Mouse (Mus musculus) MEL (cell line): ENCODE results near the gene Ap1m1. TPM values are rescaled to one million over a fixed set of nuclear protein-coding genes. Genes with fewer than 3 reads are reported as not detected.

Source experiments
- DNase-seq: peaks from one replicate; pipeline ENCODE4 v3.0.0; 2011; ENCODE audit warnings: low read depth, low spot score
- H3K27ac ChIP-seq: 2 replicates; pipeline ENCODE4 v1.5.1; 2012; ENCODE audit warnings: low read depth, mild to moderate bottlenecking, control low read depth, low read length, moderate library complexity; ENCODE audit not compliant: control insufficient read depth
- H3K27me3 ChIP-seq, 2 experiments: fragments of 150-350 bp in 1 of 2; sonication (generic) in 1 of 2; 2 replicates each; pipeline ENCODE4 v1.6.1; 2012; ENCODE audit warnings: low read length in 2 of 2, mild to moderate bottlenecking in 2 of 2, improper control_type of control experiment in 1 of 2, moderate library complexity in 1 of 2; ENCODE audit not compliant: insufficient read depth in 2 of 2, control insufficient read depth in 1 of 2
- H3K36me3 ChIP-seq, 2 experiments: 2 replicates each; pipeline ENCODE4 v1.6.1; 2012 to 2014; ENCODE audit warnings: low read length in 2 of 2, improper control_type of control experiment in 1 of 2, inconsistent platforms in 1 of 2, mild to moderate bottlenecking in 1 of 2; ENCODE audit not compliant: insufficient read depth in 2 of 2, control insufficient read depth in 1 of 2
- H3K4me1 ChIP-seq, 2 experiments: fragments of 150-350 bp in 1 of 2; sonication (generic) in 1 of 2; 2 replicates each; pipeline ENCODE4 v1.6.1; 2012; ENCODE audit warnings: low read length in 2 of 2, improper control_type of control experiment in 1 of 2, mild to moderate bottlenecking in 1 of 2; ENCODE audit not compliant: insufficient read depth in 2 of 2, control insufficient read depth in 1 of 2
- H3K4me3 ChIP-seq, 2 experiments: fragments of 150-350 bp in 1 of 2; sonication (generic) in 1 of 2; 2 replicates each; pipeline ENCODE4 v1.5.1; 2012; ENCODE audit warnings: low read depth in 2 of 2, low read length in 2 of 2, mild to moderate bottlenecking in 2 of 2, moderate library complexity in 2 of 2, control low read depth in 1 of 2, improper control_type of control experiment in 1 of 2; ENCODE audit not compliant: control insufficient read depth in 1 of 2, insufficient read depth in 1 of 2
- H3K79me2 ChIP-seq: 2 replicates; pipeline ENCODE4 v1.6.1; 2012; ENCODE audit warnings: mild to moderate bottlenecking, low read length, moderate library complexity; ENCODE audit not compliant: control insufficient read depth, poor library complexity, insufficient read depth
- H3K9ac ChIP-seq: 2 replicates; pipeline ENCODE4 v1.6.1; 2012; ENCODE audit warnings: low read depth, mild to moderate bottlenecking, control low read depth, low read length, moderate library complexity; ENCODE audit not compliant: control insufficient read depth, poor library complexity, severe bottlenecking
- H3K9me3 ChIP-seq: fragments of 150-350 bp; sonication (generic); replicated peaks from 2 replicates; pipeline ENCODE4 v1.6.1; 2012; ENCODE audit warnings: mild to moderate bottlenecking, low read length, improper control_type of control experiment, moderate library complexity; ENCODE audit not compliant: insufficient read depth
- BHLHE40 ChIP-seq: IDR thresholded peaks from 2 replicates; pipeline ENCODE4 v1.6.1; 2012; ENCODE audit warnings: low read depth, mild to moderate bottlenecking, inconsistent platforms, low read length, improper control_type of control experiment, borderline replicate concordance
- CHD2 ChIP-seq: IDR thresholded peaks from 2 replicates; pipeline ENCODE4 v1.6.1; 2011; ENCODE audit warnings: low read length, improper control_type of control experiment
- CTCF ChIP-seq, 3 experiments: IDR thresholded peaks in 2 of 3; conservative IDR thresholded peaks in 1 of 3; 2 replicates each; pipeline ENCODE4 v1.5.1; 2011 to 2012; ENCODE audit warnings: low read length in 3 of 3, low read depth in 2 of 3, mild to moderate bottlenecking in 2 of 3, improper control_type of control experiment in 1 of 3, inconsistent platforms in 1 of 3, mixed read lengths in 1 of 3, moderate library complexity in 1 of 3; ENCODE audit not compliant: control insufficient read depth in 1 of 3, insufficient read depth in 1 of 3, poor library complexity in 1 of 3, severe bottlenecking in 1 of 3
- E2F4 ChIP-seq: IDR thresholded peaks from 2 replicates; pipeline ENCODE4 v1.6.1; 2011; ENCODE audit warnings: low read depth, low read length, improper control_type of control experiment, borderline replicate concordance
- EP300 ChIP-seq, 2 experiments: IDR thresholded peaks; 2 replicates each; pipeline ENCODE4 v1.6.1; 2011; ENCODE audit warnings: improper control_type of control experiment in 2 of 2, low read length in 2 of 2, low read depth in 1 of 2, mild to moderate bottlenecking in 1 of 2
- ETS1 ChIP-seq: IDR thresholded peaks from 2 replicates; pipeline ENCODE4 v1.6.1; 2012; ENCODE audit warnings: low read depth, mild to moderate bottlenecking, inconsistent platforms, low read length, improper control_type of control experiment, moderate library complexity
- GABPA ChIP-seq: IDR thresholded peaks from 2 replicates; pipeline ENCODE4 v1.6.1; 2012; ENCODE audit warnings: low read depth, mild to moderate bottlenecking, inconsistent platforms, low read length, improper control_type of control experiment, moderate library complexity
- GATA1 ChIP-seq: IDR thresholded peaks from 2 replicates; pipeline ENCODE4 v1.6.1; 2011; ENCODE audit warnings: low read depth, low read length, improper control_type of control experiment
- JUND ChIP-seq: IDR thresholded peaks from 2 replicates; pipeline ENCODE4 v1.6.1; 2011; ENCODE audit warnings: low read depth, mild to moderate bottlenecking, improper control_type of control experiment, low read length
- MAFK ChIP-seq: IDR thresholded peaks from 2 replicates; pipeline ENCODE4 v1.6.1; 2011; ENCODE audit warnings: low read depth, mild to moderate bottlenecking, low read length, improper control_type of control experiment, borderline replicate concordance
- MAZ ChIP-seq: IDR thresholded peaks from 2 replicates; pipeline ENCODE4 v1.6.1; 2012; ENCODE audit warnings: low read depth, mild to moderate bottlenecking, inconsistent platforms, low read length, improper control_type of control experiment
- MEF2A ChIP-seq: IDR thresholded peaks from 2 replicates; pipeline ENCODE4 v1.6.1; 2014; ENCODE audit warnings: low read depth, mild to moderate bottlenecking, inconsistent platforms, low read length, improper control_type of control experiment; ENCODE audit not compliant: poor library complexity, insufficient replicate concordance, severe bottlenecking; ENCODE audit errors: extremely low read depth
- MXI1 ChIP-seq: IDR thresholded peaks from 2 replicates; pipeline ENCODE4 v1.6.1; 2011; ENCODE audit warnings: mild to moderate bottlenecking, low read depth, low read length, improper control_type of control experiment
- MYB ChIP-seq: IDR thresholded peaks from 2 replicates; pipeline ENCODE4 v1.6.1; 2011; ENCODE audit warnings: mild to moderate bottlenecking, low read depth, low read length, improper control_type of control experiment
- MYC ChIP-seq: IDR thresholded peaks from 2 replicates; pipeline ENCODE4 v1.6.1; 2011; ENCODE audit warnings: low read depth, mild to moderate bottlenecking, low read length, improper control_type of control experiment, moderate library complexity
- NELFE ChIP-seq: IDR thresholded peaks from 2 replicates; pipeline ENCODE4 v1.6.1; 2011; ENCODE audit warnings: low read depth, low read length, improper control_type of control experiment
- NRF1 ChIP-seq: IDR thresholded peaks from 2 replicates; pipeline ENCODE4 v1.6.1; 2014; ENCODE audit warnings: low read depth, mild to moderate bottlenecking, inconsistent platforms, low read length, improper control_type of control experiment, moderate library complexity; ENCODE audit not compliant: poor library complexity, insufficient read depth, severe bottlenecking
- POLR2A ChIP-seq, 2 experiments: IDR thresholded peaks; 2 replicates each; pipeline ENCODE4 v1.6.1; 2011 to 2012; ENCODE audit warnings: low read length in 2 of 2, mild to moderate bottlenecking in 2 of 2, control low read depth in 1 of 2, improper control_type of control experiment in 1 of 2, low read depth in 1 of 2, moderate library complexity in 1 of 2; ENCODE audit not compliant: control insufficient read depth in 1 of 2, insufficient read depth in 1 of 2, poor library complexity in 1 of 2
- POLR2AphosphoS2 ChIP-seq: IDR thresholded peaks from 2 replicates; pipeline ENCODE4 v1.6.1; 2011; ENCODE audit warnings: low read length, improper control_type of control experiment
- POLR2AphosphoS5 ChIP-seq: IDR thresholded peaks from 2 replicates; pipeline ENCODE4 v1.6.1; 2012; ENCODE audit warnings: low read depth, borderline replicate concordance, mild to moderate bottlenecking, inconsistent platforms, low read length, moderate library complexity, mixed read lengths
- RAD21 ChIP-seq: IDR thresholded peaks from 2 replicates; pipeline ENCODE4 v1.6.1; 2011; ENCODE audit warnings: mild to moderate bottlenecking, low read depth, low read length, improper control_type of control experiment
- RCOR1 ChIP-seq: IDR thresholded peaks from 2 replicates; pipeline ENCODE4 v1.6.1; 2012; ENCODE audit warnings: low read depth, mild to moderate bottlenecking, inconsistent platforms, low read length, improper control_type of control experiment
- SIN3A ChIP-seq: IDR thresholded peaks from 2 replicates; pipeline ENCODE4 v1.6.1; 2012; ENCODE audit warnings: low read length, improper control_type of control experiment, inconsistent platforms
- SMC3 ChIP-seq: IDR thresholded peaks from 2 replicates; pipeline ENCODE4 v1.6.1; 2011; ENCODE audit warnings: low read depth, low read length, improper control_type of control experiment
- TAL1 ChIP-seq: IDR thresholded peaks from 2 replicates; pipeline ENCODE4 v1.6.1; 2012; ENCODE audit warnings: mild to moderate bottlenecking, inconsistent platforms, low read length, moderate library complexity, mixed read lengths
- TCF12 ChIP-seq: IDR thresholded peaks from 2 replicates; pipeline ENCODE4 v1.6.1; 2014; ENCODE audit warnings: low read depth, mild to moderate bottlenecking, inconsistent platforms, low read length, improper control_type of control experiment, moderate library complexity
- USF1 ChIP-seq: IDR thresholded peaks from 2 replicates; pipeline ENCODE4 v1.6.1; 2014; ENCODE audit warnings: low read depth, mild to moderate bottlenecking, inconsistent platforms, low read length, improper control_type of control experiment, moderate library complexity
- USF2 ChIP-seq, 2 experiments: IDR thresholded peaks; 2 replicates each; pipeline ENCODE4 v1.6.1; 2011 to 2012; ENCODE audit warnings: improper control_type of control experiment in 2 of 2, low read length in 2 of 2, borderline replicate concordance in 1 of 2, inconsistent platforms in 1 of 2, low read depth in 1 of 2, mild to moderate bottlenecking in 1 of 2; ENCODE audit not compliant: insufficient read depth in 1 of 2
- ZC3H11A ChIP-seq: IDR thresholded peaks from 2 replicates; pipeline ENCODE4 v1.6.1; 2012; ENCODE audit warnings: low read depth, mild to moderate bottlenecking, inconsistent platforms, low read length, improper control_type of control experiment
- ZNF384 ChIP-seq: IDR thresholded peaks from 2 replicates; pipeline ENCODE4 v1.6.1; 2012; ENCODE audit warnings: low read depth, mild to moderate bottlenecking, inconsistent platforms, low read length, improper control_type of control experiment
- polyA plus RNA-seq, 2 experiments: library from polyadenylated mRNA; stranded (reverse) in 1 of 2; unstranded in 1 of 2; fragments of >175 nt in 1 of 2; fragments of >200 nt in 1 of 2; gene quantifications; 2 replicates each; pipeline versions ENCODE4 v1.2.1 to v1.2.4; 2012; ENCODE audit warnings: low replicate concordance in 2 of 2, low read depth in 1 of 2; ENCODE audit not compliant: insufficient read length in 2 of 2, insufficient read depth in 1 of 2, missing spikeins in 1 of 2
- total RNA-seq: library from RNA; depleted of rRNA; stranded (reverse); fragments of 300-350 nt; gene quantifications from 2 replicates; pipeline ENCODE4 v1.2.3, GENCODE M21; 2012

Gene Ap1m1
- total and polyA plus RNA-seq, 3 experiments: 47.4 to 117 TPM; not detected in 1

- no peak for DNase-seq
- no peaks in the 10 kb centered on the region for H3K27me3 ChIP-seq
- H3K9me3 ChIP-seq: no peaks in the 10 kb centered on the region
- no peak overlapping the region for H3K9ac ChIP-seq
- no peak for TF ChIP-seq TCF12
- no peak for TF ChIP-seq USF1
- no peak for TF ChIP-seq MYB
- peak; percentile 61 for TF ChIP-seq ZNF384
- no peak for TF ChIP-seq SIN3A
- TF ChIP-seq RCOR1: no peak
- no peak for TF ChIP-seq POLR2AphosphoS5
- peaks cover 0 to 13% of the 10 kb centered on the region in 2 experiments; a peak in 2 of 4 replicates for H3K4me1 ChIP-seq
- H3K27ac ChIP-seq: no peak overlapping the region
- H3K4me3 ChIP-seq: no peak overlapping the region
- H3K36me3 ChIP-seq: peaks cover 0 to 8% of the 10 kb centered on the region in 2 experiments; a peak in 3 of 4 replicates
- H3K79me2 ChIP-seq: peaks cover 18% of the 10 kb centered on the region
Observed at GRCm38 (mm10) chr8:72244610-72245009, 4.8 kb downstream of the Ap1m1 start.

DNA sequence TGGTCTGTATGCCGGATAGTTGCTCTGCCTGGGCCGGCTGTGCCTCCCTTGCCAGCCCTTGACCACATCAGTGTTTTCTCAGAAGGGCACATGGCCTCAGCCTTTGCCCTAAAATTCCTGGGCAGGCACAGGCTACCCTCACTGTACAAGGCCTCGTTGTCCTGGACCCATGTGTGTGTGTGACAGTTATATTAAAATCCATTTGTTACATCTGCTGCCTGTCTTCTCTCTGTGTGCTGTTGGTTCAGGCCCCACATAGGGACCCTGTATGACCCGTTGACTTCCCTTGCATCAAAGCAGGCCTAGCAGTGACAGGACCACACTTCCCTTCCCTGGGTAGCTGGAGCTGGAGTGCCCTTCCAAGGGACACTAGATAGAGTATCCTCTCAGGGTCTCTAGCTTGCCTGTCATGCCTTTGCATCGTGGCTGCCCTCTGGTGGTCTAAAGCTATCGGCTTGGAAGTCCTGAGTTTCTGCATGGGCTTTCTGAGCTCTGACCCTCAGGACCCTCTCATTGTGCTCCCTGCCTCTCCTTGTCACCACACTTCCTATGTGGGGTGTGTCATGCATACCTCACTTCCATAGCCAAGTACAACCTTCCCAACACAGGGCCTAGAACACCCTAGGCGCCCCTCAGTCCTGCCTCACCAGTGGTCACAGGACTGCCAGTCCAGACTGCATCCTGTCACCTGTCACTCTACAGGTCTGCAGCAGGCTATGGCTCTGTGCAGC lies 17.5 kb downstream of the Ap1m1 start:
- no peaks in the 10 kb centered on the region for H3K79me2 ChIP-seq
- no peaks in the 10 kb centered on the region for H3K4me1 ChIP-seq
- TF ChIP-seq SIN3A: no peak
- TF ChIP-seq NRF1: no peak
- no peak for TF ChIP-seq MAFK
- no peak for TF ChIP-seq EP300 (IDR thresholded peaks at IDR 0.05; ENCODE audit: low read depth in 1 of 2, low read length in 2 of 2)
- TF ChIP-seq BHLHE40: no peak
- peak; percentile 53 to 68 (median 65) for TF ChIP-seq CTCF (IDR thresholded peaks at IDR 0.05 in 2 of 3, conservative IDR thresholded peaks at IDR 0.05 in 1 of 3; ENCODE audit: control insufficient read depth in 1 of 3, insufficient read depth in 1 of 3, low read depth in 2 of 3, low read length in 3 of 3, poor library complexity in 1 of 3, severe bottlenecking in 1 of 3)
- no peak for TF ChIP-seq POLR2A (IDR thresholded peaks at IDR 0.05; ENCODE audit: control insufficient read depth in 1 of 2, insufficient read depth in 1 of 2, low read depth in 1 of 2, low read length in 2 of 2, poor library complexity in 1 of 2)
- no peak for TF ChIP-seq POLR2AphosphoS2
- no peak for TF ChIP-seq GABPA
- TF ChIP-seq JUND: no peak
- no peak for TF ChIP-seq NELFE
- TF ChIP-seq MAZ: no peak
- TF ChIP-seq RAD21: peak; percentile 46
- TF ChIP-seq ZNF384: no peak
- no peak for TF ChIP-seq E2F4
- no peak for TF ChIP-seq MYC
- TF ChIP-seq MXI1: no peak
- peak; percentile 37; the same call in 1 of the 2 replicates for TF ChIP-seq ZC3H11A
- TF ChIP-seq ETS1: no peak
- no peak for TF ChIP-seq TAL1
- TF ChIP-seq GATA1: no peak
- no peak for TF ChIP-seq USF2 (IDR thresholded peaks at IDR 0.05; ENCODE audit: borderline replicate concordance in 1 of 2, insufficient read depth in 1 of 2, low read depth in 1 of 2, low read length in 2 of 2)
- no peak for TF ChIP-seq MEF2A
- TF ChIP-seq CHD2: no peak
- peak; percentile 69 for TF ChIP-seq SMC3
- TF ChIP-seq, all 39 proteins: peak for 4
- Histone ChIP-seq H3K4me3 (no peak overlapping the region), H3K36me3 (no peaks in the 10 kb centered on the region), H3K27me3 (no peaks in the 10 kb centered on the region), H3K9ac (no peak overlapping the region), H3K9me3 (no peaks in the 10 kb centered on the region), H3K27ac (no peak overlapping the region)
- DNase-seq: peak; percentile 41
